Mouse (Mus musculus) lung, embryonic 16.5 days (tissue): ENCODE data around the gene Slc16a5. TPM values are rescaled to one million over a fixed set of nuclear protein-coding genes. Genes with fewer than 3 reads are reported as not detected.

Experiments
- microRNA-seq: library from miRNA; unstranded; fragments of <30 nt; microRNA quantifications from one replicate; pipeline ENCODE4, GENCODE M21; 2016
- polyA plus RNA-seq: library from polyadenylated mRNA; unstranded; fragments of >200 nt; fragmentation: Nextera tagmentation; extraction: Ambion mirVana; gene quantifications from 2 replicates; pipeline ENCODE4 v1.2.1, GENCODE M21; 2015

The Slc16a5 gene
- polyA plus RNA-seq, 1 experiment from 2014 or later = 0.74 TPM

Small RNA genes lying within 50 kb of the gene (microRNA-seq; reads per million reads assigned to microRNA genes)
- not detected for gene Mir3968

Other genes with a start within 250 kb of the Slc16a5 start
- gene Grin2c, start 195.2 kb upstream of the Slc16a5 start, polyA plus RNA-seq = 0.06 TPM in 1 of 2 replicates, not detected in the other
- gene Fdxr, start 185.4 kb upstream of the Slc16a5 start, polyA plus RNA-seq = 14.1 and 14.2 TPM in 2 replicates
- gene Fads6, start 164.8 kb upstream of the Slc16a5 start, polyA plus RNA-seq = 0.30 and 0.48 TPM in 2 replicates
- 0.09 TPM in 1 of 2 replicates, not detected in the other for gene Otop2, start 155.3 kb upstream of the Slc16a5 start, polyA plus RNA-seq
- gene Ush1g, start 140.4 kb upstream of the Slc16a5 start, polyA plus RNA-seq = not detected in 2 replicates
- gene Otop3, start 127.7 kb upstream of the Slc16a5 start, polyA plus RNA-seq = not detected in 2 replicates
- gene Hid1, start 94.7 kb upstream of the Slc16a5 start, polyA plus RNA-seq = 19.1 and 20.2 TPM in 2 replicates
- gene Cdr2l, start 80.6 kb upstream of the Slc16a5 start, polyA plus RNA-seq = 11.5 and 12.0 TPM in 2 replicates
- gene Mrpl58, start 58.7 kb upstream of the Slc16a5 start, polyA plus RNA-seq = 203 and 205 TPM in 2 replicates
- gene Atp5h, start 42.5 kb upstream of the Slc16a5 start, polyA plus RNA-seq = 822 and 823 TPM in 2 replicates
- gene Kctd2, start 42.3 kb upstream of the Slc16a5 start, polyA plus RNA-seq = 3.4 and 4.3 TPM in 2 replicates
- not detected in 2 replicates for gene Trim80, start 21.9 kb upstream of the Slc16a5 start, polyA plus RNA-seq
- gene Armc7, start 13.2 kb downstream of the Slc16a5 start, polyA plus RNA-seq = 7.2 and 7.4 TPM in 2 replicates
- 71.0 and 74.7 TPM in 2 replicates for gene Nt5c, start 29.4 kb downstream of the Slc16a5 start, polyA plus RNA-seq
- 460 and 462 TPM in 2 replicates for gene Jpt1, start 51.9 kb downstream of the Slc16a5 start, polyA plus RNA-seq
- 889 and 930 TPM in 2 replicates for gene Sumo2, start 73.8 kb downstream of the Slc16a5 start, polyA plus RNA-seq
- 158 and 165 TPM in 2 replicates for gene Nup85, start 102.0 kb downstream of the Slc16a5 start, polyA plus RNA-seq
- 79.3 and 87.6 TPM in 2 replicates for gene Mrps7, start 141.5 kb downstream of the Slc16a5 start, polyA plus RNA-seq
- gene Gga3, start 141.6 kb downstream of the Slc16a5 start, polyA plus RNA-seq = 21.1 and 25.4 TPM in 2 replicates
- 36.8 and 40.6 TPM in 2 replicates for gene Mif4gd, start 150.5 kb downstream of the Slc16a5 start, polyA plus RNA-seq
- gene Slc25a19, start 165.8 kb downstream of the Slc16a5 start, polyA plus RNA-seq = 25.0 and 25.4 TPM in 2 replicates
- gene Grb2, start 246.1 kb downstream of the Slc16a5 start, polyA plus RNA-seq = 81.0 and 82.7 TPM in 2 replicates